Mouse (Mus musculus) ES-Bruce4 (cell line): ENCODE measurements around the gene Gucy2c. TPM values are rescaled to one million over a fixed set of nuclear protein-coding genes. Genes with fewer than 3 reads are reported as not detected.

Source experiments
- H3K27ac ChIP-seq: 2 replicates; pipeline ENCODE4 v1.5.1; 2012; ENCODE audit warnings: low read length, inconsistent platforms; ENCODE audit not compliant: insufficient read depth
- H3K27me3 ChIP-seq: 2 replicates; pipeline ENCODE4 v1.6.1; 2012; ENCODE audit warnings: mild to moderate bottlenecking, low read length, inconsistent platforms; ENCODE audit not compliant: control insufficient read depth, poor library complexity, insufficient read depth, severe bottlenecking
- H3K36me3 ChIP-seq: 2 replicates; pipeline ENCODE4 v1.6.1; 2012; ENCODE audit warnings: inconsistent platforms, mild to moderate bottlenecking, low read length, moderate library complexity; ENCODE audit not compliant: control insufficient read depth, poor library complexity, insufficient read depth, severe bottlenecking
- H3K4me1 ChIP-seq: one replicate; pipeline ENCODE4 v1.8.1; 2011; ENCODE audit warnings: low read length; ENCODE audit not compliant: control insufficient read depth, insufficient read depth
- H3K4me3 ChIP-seq: 2 replicates; pipeline ENCODE4 v1.5.1; 2011; ENCODE audit warnings: low read depth, mild to moderate bottlenecking, low read length
- H3K9ac ChIP-seq: 2 replicates; pipeline ENCODE4 v1.6.1; 2012; ENCODE audit warnings: low read depth, mild to moderate bottlenecking, inconsistent platforms; ENCODE audit not compliant: poor library complexity, severe bottlenecking
- H3K9me3 ChIP-seq: replicated peaks from 2 replicates; pipeline ENCODE4 v1.6.1; 2012; ENCODE audit warnings: mild to moderate bottlenecking, low read length, inconsistent platforms; ENCODE audit not compliant: control insufficient read depth, poor library complexity, insufficient read depth, severe bottlenecking
- CTCF ChIP-seq: IDR thresholded peaks from one replicate; pipeline ENCODE4 v1.8.1; 2011; ENCODE audit warnings: low read depth, low read length
- EP300 ChIP-seq: IDR thresholded peaks from 2 replicates; pipeline ENCODE4 v1.6.1; 2011; ENCODE audit warnings: low read depth, low read length; ENCODE audit not compliant: insufficient read depth
- POLR2A ChIP-seq: IDR thresholded peaks from one replicate; pipeline ENCODE4 v1.8.1; 2011; ENCODE audit warnings: low read length; ENCODE audit not compliant: insufficient read depth
- polyA plus RNA-seq: library from polyadenylated mRNA; stranded (reverse); fragments of >200 nt; gene quantifications from 2 replicates; pipeline ENCODE4 v1.2.4, GENCODE M21; 2011; ENCODE audit warnings: low read depth; ENCODE audit not compliant: missing spikeins, insufficient read depth, insufficient read length

The Gucy2c gene
- polyA plus RNA-seq, 1 experiment = not detected

GRCm38 (mm10) chr6:136811196-136811595 is 29.6 kb upstream of the Gucy2c start:
- Histone ChIP-seq H3K4me3 (no peak overlapping the region), H3K4me1 (peaks cover 8% of the 10 kb centered on the region), H3K27ac (peak overlapping the region; percentile 5; the same call in 1 of the 2 replicates), H3K9ac (no peak overlapping the region), H3K27me3 (no peaks in the 10 kb centered on the region), H3K36me3 (peaks cover 35% of the 10 kb centered on the region), H3K9me3 (no peaks in the 10 kb centered on the region)
- no peak for TF ChIP-seq EP300
- TF ChIP-seq CTCF = no peak
- no peak for TF ChIP-seq POLR2A

DNA sequence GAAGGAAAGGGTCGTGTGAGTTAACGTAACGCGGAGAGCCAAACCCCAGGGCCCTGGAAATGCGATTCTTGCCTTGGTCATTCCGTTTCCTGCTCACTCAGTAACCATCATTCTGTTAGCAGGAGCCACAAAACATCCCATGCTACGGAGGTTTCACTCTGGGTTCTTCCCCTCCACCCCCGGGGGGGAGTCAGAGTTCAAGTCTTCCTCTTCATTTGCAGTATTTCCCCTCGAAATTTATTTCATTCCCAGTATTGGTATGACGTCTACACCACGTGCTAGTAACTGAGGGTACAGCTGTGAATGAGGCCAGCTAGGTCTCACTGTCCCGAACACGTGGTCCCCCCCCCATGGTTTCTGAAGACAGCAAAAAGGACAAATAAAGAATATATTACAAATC is 28.1 kb upstream of the Gucy2c start:
- H3K4me3 ChIP-seq = peak overlapping the region; percentile 77
- no peak for TF ChIP-seq CTCF
- TF ChIP-seq EP300 = no peak
- no peak for TF ChIP-seq POLR2A
- H3K4me1 ChIP-seq = peaks cover 8% of the 10 kb centered on the region
- no peak overlapping the region for H3K27ac ChIP-seq
- H3K9me3 ChIP-seq = no peaks in the 10 kb centered on the region
- H3K9ac ChIP-seq = peak overlapping the region; percentile 76
- H3K36me3 ChIP-seq = peaks cover 22% of the 10 kb centered on the region
- H3K27me3 ChIP-seq = no peaks in the 10 kb centered on the region

- TF ChIP-seq CTCF (no peak), POLR2A (no peak), EP300 (no peak)
- Histone ChIP-seq H3K27me3 (no peaks in the 10 kb centered on the region), H3K9ac (peak overlapping the region; percentile 76), H3K4me1 (peaks cover 8% of the 10 kb centered on the region), H3K27ac (no peak overlapping the region; the same call in 1 of the 2 replicates), H3K36me3 (peaks cover 16% of the 10 kb centered on the region), H3K9me3 (no peaks in the 10 kb centered on the region), H3K4me3 (peak overlapping the region; percentile 77)
Measured at GRCm38 (mm10) chr6:136809077-136809476, 27.5 kb upstream of the Gucy2c start.

DNA sequence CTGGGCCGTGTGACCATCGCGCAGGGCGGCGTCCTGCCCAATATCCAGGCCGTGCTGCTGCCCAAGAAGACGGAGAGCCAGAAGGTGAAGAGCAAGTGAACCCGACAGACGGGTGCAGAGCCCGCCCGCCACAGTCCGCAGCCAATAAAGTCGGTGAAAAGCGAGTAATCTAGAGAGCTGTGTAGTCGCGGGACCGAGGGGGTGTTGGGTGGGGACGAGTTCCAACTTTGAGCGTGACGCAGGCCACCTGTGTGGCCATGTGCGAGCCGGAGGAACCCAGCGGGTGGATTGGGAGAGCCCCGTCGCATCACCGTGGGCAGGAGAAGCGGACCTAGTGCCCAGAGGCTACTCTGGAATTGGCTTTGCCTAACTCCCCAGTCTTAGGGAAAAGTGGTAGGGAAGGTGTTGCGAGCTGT is 27.1 kb upstream of the Gucy2c start:
- Histone ChIP-seq H3K4me1 (peaks cover 8% of the 10 kb centered on the region), H3K9ac (peak overlapping the region; percentile 76), H3K36me3 (peaks cover 11% of the 10 kb centered on the region), H3K9me3 (no peaks in the 10 kb centered on the region), H3K27me3 (no peaks in the 10 kb centered on the region), H3K4me3 (peak overlapping the region; percentile 77), H3K27ac (peak overlapping the region; percentile 33)
- no peak for TF ChIP-seq POLR2A
- TF ChIP-seq EP300 = no peak
- TF ChIP-seq CTCF = no peak

DNA sequence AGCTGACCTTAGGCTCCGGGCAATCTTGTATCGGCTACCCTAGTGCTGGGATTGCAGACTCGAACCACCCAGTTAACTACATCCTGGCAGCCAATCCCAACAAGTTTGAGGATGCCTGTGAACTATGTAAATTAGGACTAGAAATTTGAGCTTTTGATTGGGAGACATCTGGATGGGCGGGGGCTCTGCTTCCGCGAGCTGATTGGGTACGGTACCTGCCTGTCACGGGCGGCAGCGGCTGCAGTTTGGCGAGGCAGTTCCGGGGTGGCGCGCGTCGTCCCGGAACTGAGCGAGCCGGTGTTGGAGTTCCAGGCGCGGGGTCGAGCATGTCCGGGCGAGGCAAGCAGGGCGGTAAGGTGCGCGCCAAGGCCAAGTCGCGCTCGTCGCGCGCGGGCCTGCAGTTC is 26.5 kb upstream of the Gucy2c start, which contains the start of gene H2afj:
Gene H2afj, plus strand, starts transcription at position 231 of the 404 bp plus-strand sequence.
- Histone ChIP-seq H3K36me3 (peaks cover 9% of the 10 kb centered on the region; the same call in 1 of the 2 replicates), H3K9ac (peak within 1 kb of the TSS; percentile 85), H3K4me1 (peaks cover 8% of the 10 kb centered on the region), H3K27me3 (no peaks in the 10 kb centered on the region), H3K9me3 (no peaks in the 10 kb centered on the region), H3K27ac (peak within 1 kb of the TSS; percentile 95), H3K4me3 (peak within 1 kb of the TSS; percentile 93)
- TF ChIP-seq POLR2A (peak; percentile 74), EP300 (no peak)

GRCm38 (mm10) chr6:136807395-136808013 is 25.9 kb upstream of the Gucy2c start:
- Histone ChIP-seq H3K4me3 (peak overlapping the region; percentile 93), H3K4me1 (peaks cover 8% of the 10 kb centered on the region), H3K36me3 (peaks cover 9% of the 10 kb centered on the region; the same call in 1 of the 2 replicates), H3K27ac (peak overlapping the region; percentile 95), H3K9me3 (no peaks in the 10 kb centered on the region), H3K9ac (peak overlapping the region; percentile 85), H3K27me3 (no peaks in the 10 kb centered on the region)
- TF ChIP-seq POLR2A (no peak), EP300 (no peak), CTCF (no peak)
